Mouse (Mus musculus) layer of hippocampus, adult 9-11 months (tissue): ENCODE measurements at regions not wholly inside any gene's neighbourhood (a gene's known extent, or its start where the extent isn't known, plus 50 kb on each side); places are given as distances from the start of the nearest gene placed in this dataset.

ENCODE experiments used
- DNase-seq: peaks from one replicate; pipeline ENCODE4 v3.0.0; 2022

DNA sequence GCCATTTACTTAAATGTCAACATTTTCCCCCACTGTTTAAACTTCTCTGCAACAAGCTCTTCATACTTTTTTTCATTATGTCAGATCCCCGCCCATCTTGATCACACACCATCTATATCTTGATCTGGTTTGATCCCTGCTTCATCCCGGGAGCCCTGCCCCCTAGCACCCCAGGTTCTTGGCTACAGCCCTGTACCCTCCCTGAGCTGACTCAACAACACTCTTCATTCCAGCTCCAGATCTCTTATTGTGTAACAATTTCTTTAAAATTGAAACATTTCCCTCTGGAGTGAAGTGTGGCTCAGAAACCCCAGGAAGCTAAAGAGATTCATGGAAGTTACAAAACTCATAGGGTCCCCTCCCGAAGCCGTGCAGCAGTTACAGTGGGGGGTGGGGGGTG, 126.2 kb upstream of the Mast4 start:
- DNase-seq: no peak

DNA sequence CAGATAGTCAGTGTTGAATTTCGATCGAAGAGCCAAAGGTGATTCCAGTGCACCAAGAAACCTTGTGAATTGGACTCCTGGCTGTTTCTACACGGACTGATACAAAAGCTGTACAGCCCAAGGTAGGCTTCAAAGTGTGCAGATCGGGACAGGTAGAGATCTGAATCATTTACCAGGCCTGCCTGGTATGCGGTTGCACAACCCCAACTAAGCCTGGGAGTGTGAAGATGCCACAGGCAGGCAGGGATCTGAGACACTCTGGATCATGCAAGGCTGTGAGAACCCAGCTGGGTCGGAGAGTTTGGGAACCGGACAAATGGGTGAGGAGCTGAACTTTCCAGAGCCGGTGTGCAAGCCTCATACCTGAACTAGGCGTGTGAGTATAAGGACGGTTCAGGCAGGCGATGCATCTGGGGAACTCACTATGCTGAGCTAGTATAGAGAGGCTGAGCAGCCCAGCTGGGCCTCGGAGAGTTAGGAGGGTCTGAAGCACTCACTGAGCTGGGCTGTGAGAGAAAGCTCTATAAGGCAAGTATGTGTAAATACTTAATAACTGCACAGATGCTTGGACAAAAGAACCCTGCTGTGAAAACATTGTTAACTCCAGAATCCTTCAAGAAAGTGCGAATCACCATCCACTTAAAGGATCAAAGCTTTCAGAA, 125.3 kb upstream of the Mast4 start:
- DNase-seq: no peak

- no peak for DNase-seq
These were observed 118.5 kb upstream of the Mast4 start for GRCm38 (mm10) chr13:103452837-103453236.

DNA sequence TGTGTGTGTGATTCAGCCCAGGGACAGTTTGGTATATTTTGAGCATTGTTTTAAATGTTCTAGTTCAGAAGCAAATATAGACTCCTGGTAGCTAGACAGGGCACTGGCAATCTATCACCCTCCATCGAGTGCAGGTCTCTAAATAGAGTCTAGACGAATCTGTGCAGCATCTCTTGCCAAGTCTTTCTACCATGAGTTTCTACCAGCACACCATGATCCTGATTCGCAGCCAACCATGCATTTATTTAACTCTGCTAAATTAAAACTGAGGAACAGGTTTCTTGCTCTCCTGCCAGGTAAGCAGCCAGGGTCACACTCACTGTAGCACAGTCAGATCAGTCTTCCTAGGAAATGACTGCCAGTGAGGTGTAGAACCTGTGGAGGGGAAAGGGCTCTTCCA, 96.3 kb upstream of the Mast4 start:
- peak; percentile 77 for DNase-seq

DNA sequence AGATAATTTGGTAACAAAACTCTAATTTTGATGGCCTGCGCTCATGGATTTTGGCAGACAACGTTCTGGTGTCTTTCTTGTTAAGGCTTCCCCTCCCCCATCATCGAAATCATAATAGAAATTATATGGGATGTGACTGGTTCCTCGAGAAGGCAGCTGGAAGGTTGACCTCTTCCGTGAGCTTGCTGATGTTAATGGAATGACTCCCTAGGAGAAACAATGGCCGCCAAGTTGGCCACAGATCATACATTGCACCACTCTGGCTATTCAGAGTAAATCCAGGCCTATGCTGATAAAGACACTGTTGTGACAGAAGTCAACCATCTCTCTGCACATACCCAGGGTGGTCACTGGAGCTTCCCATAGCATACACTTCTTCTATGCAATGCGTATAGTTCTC, 89.7 kb upstream of the Mast4 start:
- no peak for DNase-seq

DNA sequence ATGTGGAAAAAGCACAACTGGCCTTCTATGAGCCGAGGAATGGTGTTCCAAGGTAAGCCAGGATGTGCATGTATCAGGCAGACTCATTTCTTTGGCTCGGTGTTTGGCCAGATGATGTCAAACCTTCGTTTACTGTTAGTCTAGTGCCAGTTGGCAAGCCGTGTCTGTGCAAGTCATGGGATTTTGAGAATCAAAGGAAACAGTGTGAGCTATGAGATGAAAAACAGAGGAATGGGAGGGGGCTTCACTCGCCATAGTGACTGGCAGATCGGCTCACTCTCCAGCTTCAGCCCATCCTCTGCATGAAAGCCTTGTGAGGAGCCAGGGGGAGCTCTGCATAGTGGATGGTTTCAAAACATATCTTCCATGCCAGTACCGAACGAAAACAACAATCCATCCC, 89.1 kb upstream of the Mast4 start:
- peak; percentile 10 for DNase-seq

DNA sequence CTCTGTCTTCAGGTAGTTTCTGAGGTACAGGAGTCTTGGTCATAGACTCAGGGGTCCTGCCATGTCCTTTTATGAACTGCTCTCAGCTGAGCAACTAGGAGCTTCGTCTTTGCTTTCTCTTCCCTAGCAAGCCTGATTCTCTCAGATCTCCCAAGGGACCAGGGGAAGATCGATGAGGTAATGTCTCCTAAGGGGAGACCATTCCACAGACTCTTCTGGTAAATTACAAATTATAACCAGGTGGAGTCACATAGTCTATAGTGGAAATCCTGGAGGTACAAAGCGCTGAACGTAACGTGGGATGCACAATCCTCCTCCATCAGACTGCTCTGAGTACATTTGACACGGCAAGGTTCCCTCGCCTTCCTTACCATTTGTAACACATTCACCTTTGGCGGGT, 88.7 kb upstream of the Mast4 start:
- no peak for DNase-seq

- DNase-seq: no peak
These were observed 84.8 kb upstream of the Mast4 start for GRCm38 (mm10) chr13:103419146-103419545.

GRCm38 (mm10) chr13:103417256-103417655, 83.0 kb upstream of the Mast4 start:
- DNase-seq: no peak

DNA sequence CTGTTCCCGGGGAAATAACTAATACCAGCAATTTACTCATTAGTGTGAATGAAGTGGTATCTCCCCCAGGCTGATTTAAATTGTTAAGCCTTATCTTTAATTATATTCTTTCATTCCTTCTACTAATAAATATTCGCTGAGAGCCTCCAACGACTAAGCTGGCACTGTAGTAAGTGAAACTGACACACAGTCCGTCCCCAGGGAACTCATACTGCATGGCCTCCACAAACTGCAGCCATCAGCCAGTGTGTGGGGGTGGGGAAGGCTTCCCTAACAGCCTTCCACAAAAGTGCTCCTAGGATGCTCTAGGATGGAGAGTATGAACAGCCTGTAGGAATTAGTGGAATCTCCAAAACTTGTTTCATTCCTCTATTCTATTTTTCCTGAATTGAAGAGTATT, 81.0 kb upstream of the Mast4 start:
- DNase-seq: no peak

DNA sequence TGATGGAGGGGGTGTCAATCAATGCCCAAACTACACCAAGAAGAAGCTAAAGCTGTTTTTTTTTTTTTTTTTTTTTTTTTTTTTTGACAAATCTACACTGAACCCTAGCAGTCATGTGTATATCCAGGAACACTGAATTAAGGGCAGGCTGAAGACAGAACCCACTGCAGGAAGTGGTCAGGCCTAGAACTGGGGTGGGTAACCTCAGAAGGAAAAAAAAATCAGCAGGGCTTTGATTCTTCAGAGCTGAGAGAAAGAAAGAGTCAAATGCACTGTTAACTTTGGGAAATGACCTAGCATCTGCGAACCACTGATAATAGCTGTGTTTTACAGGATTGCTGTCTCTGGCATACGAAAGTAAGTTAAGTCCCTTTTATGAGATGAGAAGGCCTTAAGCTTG, 78.3 kb upstream of the Mast4 start:
- DNase-seq: no peak

DNA sequence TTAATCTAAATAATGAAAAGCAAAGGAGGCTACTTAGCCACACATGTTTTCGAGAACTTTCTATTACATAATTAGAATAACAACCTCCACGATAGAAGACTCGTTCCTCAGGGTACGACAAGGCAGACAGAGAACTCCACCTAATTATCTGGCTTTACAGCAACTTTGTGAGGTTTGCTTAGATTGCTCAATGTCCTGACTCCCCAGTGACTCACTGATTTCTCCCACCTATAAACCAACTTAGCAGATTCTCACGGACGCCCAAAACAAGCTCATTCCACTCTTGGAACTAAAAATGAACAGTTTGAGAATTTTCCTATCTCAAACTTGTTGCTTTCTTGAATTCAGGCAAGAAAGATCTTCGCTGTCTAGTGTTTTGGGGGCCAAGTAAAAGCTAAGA, 75.0 kb upstream of the Mast4 start:
- no peak for DNase-seq

- no peak for DNase-seq
These were observed 62.3 kb upstream of the Mast4 start for GRCm38 (mm10) chr13:103396526-103397020.

DNA sequence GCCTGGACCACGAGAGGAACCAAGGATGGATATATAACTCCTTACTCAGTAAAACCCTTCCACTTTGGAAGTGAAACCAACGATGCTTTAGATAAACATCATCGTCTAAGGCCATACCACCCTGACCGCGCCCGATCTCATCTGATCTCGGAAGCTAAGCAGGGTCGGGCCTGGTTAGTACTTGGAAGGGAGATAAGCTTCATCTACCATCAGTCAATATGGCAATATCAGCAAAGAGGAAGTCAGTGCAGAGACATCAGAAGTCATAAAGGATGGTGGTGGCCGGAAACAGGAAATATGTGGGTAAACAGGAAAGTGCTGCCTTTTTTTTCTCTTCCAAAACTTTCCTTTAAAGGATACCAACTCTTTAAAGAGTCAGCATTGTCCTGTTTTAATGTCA, 61.8 kb upstream of the Mast4 start:
- DNase-seq: no peak

- DNase-seq: no peak
These were observed 58.3 kb upstream of the Mast4 start for GRCm38 (mm10) chr13:103392581-103392980.

DNA sequence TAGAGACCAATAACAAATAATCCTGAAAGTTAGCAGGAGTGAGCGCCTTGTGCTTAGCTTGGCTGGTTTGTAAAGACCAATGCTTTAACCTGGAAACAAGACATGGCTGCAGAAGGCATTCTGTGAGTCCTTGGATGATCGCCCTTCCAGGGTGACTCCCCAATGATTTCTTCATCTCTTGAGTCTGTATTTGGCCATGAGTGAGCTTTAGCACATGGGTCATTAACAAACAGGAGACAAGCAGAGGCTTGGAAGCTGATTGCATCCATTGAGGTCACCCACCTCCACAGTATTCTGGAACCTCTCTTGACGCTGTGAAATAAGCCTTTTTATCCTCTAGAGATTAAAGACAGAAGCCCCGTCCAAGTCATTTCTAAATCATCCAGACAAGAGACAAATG, 57.1 kb upstream of the Mast4 start:
- no peak for DNase-seq

DNA sequence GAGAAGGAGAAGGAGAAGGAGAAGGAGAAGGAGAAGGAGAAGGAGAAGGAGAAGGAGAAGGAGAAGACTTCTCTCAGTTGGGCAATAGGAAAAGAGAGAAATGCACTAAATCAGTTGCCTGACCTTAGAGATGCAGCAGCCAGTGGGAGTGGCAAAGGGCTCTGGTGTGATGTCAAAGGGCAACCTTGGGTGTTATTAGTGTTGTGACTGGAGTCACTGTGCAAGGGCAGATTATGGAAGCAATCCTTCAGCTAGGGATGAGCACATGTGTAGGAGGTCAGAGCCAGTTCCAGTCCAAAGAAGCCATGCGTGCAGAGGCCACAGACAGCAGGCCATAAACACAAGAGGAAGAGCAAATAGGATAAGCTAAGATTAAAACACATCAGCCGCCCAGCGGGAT, 56.7 kb upstream of the Mast4 start:
- no peak for DNase-seq

- DNase-seq: no peak
These were observed 52.7 kb upstream of the Mast4 start for GRCm38 (mm10) chr13:103386948-103387347.
